Mouse (Mus musculus): ENCODE results near the gene Egfr. TPM values are rescaled to one million over a fixed set of nuclear protein-coding genes. Genes with fewer than 3 reads are reported as not detected.

The Egfr gene
- total and polyA plus RNA-seq, 2 experiments from 2014 or later = 6.6 to 15.3 TPM

DNA sequence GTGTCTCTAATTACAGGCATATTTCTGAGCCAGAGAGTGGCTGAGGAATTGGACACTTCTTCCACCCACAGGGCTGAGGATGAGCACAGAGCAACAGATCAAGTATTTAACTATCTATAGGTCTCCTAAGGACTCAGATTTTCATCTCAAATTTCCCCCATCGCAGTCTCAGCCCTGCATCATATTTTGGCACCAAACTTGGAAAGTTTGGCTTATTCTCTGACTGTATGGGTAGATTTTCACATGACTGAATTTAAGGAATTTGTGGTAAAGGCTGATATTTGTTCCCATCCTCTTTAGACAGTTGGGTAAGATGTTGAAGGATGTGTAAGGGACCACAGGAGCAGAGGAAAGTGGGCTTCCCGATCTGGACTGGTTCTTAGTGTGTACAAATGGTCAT lies 145.7 kb downstream of the Egfr start:
- DNase-seq (no peak), ATAC-seq (no peak)
- 87% methylated on average over 2 of the region's 2 CpGs for WGBS
- TF ChIP-seq CTCF (IDR thresholded peaks at IDR 0.05; ENCODE audit: low read depth) = no peak
- Histone ChIP-seq H3K4me3 (ENCODE audit: low read depth, low read length) (no peak overlapping the region), H3K27me3 (ENCODE audit: insufficient read depth, low read length) (no peaks in the 10 kb centered on the region), H3K9me3 (ENCODE audit: low read length) (no peaks in the 10 kb centered on the region), H3K4me2 (ENCODE audit: low read depth) (no peak overlapping the region), H3K27ac (ENCODE audit: low read depth, low read length) (no peak overlapping the region), H3K4me1 (ENCODE audit: insufficient read depth) (no peaks in the 10 kb centered on the region; the same call in 1 of the 2 replicates), H3K9ac (no peak overlapping the region), H3K36me3 (ENCODE audit: insufficient read depth) (no peaks in the 10 kb centered on the region)

DNA sequence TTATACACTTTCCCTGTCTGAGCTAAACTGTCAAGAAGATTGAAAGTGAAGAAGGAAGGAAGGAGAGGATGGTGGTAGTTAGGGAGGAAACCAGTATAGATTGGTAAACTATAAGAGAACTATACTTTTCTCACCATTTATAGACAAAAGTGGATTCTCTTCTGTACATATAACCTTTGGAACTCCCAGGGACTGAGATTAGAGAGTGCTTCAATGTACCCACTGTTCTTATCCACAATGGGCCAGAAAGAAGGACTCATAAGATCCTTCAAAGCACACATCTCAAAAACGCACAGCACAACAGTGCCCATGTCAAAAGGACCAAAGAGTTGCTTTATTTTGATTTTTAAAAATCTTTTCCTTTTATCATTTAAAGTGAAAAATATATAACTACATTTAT lies 148.2 kb downstream of the Egfr start:
- Histone ChIP-seq H3K9me3 (ENCODE audit: low read length) (no peaks in the 10 kb centered on the region), H3K9ac (no peak overlapping the region), H3K4me1 (ENCODE audit: insufficient read depth) (no peaks in the 10 kb centered on the region; the same call in 1 of the 2 replicates), H3K27ac (ENCODE audit: low read depth, low read length) (no peak overlapping the region), H3K4me2 (ENCODE audit: low read depth) (no peak overlapping the region), H3K36me3 (ENCODE audit: insufficient read depth) (no peaks in the 10 kb centered on the region), H3K27me3 (ENCODE audit: insufficient read depth, low read length) (no peaks in the 10 kb centered on the region), H3K4me3 (ENCODE audit: low read depth, low read length) (no peak overlapping the region)
- no peak for TF ChIP-seq CTCF (IDR thresholded peaks at IDR 0.05; ENCODE audit: low read depth)
- no peak for DNase-seq
- ATAC-seq = no peak
- WGBS = 81% methylated on average over 1 of the region's 1 CpGs

DNA sequence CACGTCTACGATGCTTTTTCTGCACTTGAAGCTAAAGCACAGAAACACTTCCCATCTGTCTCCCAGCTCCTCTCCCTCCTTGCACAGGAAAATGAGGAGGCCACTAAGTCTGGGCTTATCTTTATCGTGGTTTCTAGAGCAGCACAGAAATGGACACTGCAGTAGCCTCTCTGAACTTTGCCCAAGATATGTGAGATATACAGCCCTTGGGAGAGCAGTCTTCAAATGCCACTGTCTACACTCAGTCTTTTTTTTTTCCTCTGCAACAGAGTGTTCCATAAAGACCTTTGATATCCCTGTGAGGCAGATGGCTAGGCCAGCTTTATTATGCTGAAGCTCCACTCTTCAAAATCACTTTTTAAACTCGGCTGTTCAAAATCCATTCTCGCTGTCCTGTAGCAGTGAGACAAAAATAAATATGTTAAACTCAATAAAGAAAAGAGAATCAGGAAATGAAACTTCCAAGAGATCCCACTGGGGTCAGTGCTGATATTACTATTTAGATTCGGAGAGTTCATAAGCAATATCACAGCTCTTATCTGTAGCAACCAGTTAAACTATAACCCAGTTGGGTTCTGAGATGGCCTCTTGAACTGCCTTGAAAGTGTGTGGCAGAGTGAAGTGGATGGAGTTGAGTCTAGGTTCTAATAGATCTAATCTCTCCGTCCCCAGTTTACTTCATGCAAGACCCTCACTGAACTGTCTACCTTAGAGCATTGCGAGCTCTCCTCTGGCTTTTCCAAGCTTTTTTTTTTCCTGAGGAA lies 148.8 kb downstream of the Egfr start:
- H3K9ac ChIP-seq = no peak overlapping the region
- ATAC-seq (no peak), DNase-seq (no peak)
- no peak overlapping the region for H3K27ac ChIP-seq (ENCODE audit: low read depth, low read length)
- no peaks in the 10 kb centered on the region for H3K9me3 ChIP-seq (ENCODE audit: low read length)
- no peak for TF ChIP-seq CTCF (IDR thresholded peaks at IDR 0.05; ENCODE audit: low read depth)
- no peaks in the 10 kb centered on the region for H3K27me3 ChIP-seq (ENCODE audit: insufficient read depth, low read length)
- H3K4me3 ChIP-seq (ENCODE audit: low read depth, low read length) = no peak overlapping the region
- WGBS = 86% methylated on average over 8 of the region's 8 CpGs
- no peaks in the 10 kb centered on the region for H3K4me1 ChIP-seq (ENCODE audit: insufficient read depth)
- H3K4me2 ChIP-seq (ENCODE audit: low read depth) = no peak overlapping the region
- H3K36me3 ChIP-seq (ENCODE audit: insufficient read depth) = no peaks in the 10 kb centered on the region

DNA sequence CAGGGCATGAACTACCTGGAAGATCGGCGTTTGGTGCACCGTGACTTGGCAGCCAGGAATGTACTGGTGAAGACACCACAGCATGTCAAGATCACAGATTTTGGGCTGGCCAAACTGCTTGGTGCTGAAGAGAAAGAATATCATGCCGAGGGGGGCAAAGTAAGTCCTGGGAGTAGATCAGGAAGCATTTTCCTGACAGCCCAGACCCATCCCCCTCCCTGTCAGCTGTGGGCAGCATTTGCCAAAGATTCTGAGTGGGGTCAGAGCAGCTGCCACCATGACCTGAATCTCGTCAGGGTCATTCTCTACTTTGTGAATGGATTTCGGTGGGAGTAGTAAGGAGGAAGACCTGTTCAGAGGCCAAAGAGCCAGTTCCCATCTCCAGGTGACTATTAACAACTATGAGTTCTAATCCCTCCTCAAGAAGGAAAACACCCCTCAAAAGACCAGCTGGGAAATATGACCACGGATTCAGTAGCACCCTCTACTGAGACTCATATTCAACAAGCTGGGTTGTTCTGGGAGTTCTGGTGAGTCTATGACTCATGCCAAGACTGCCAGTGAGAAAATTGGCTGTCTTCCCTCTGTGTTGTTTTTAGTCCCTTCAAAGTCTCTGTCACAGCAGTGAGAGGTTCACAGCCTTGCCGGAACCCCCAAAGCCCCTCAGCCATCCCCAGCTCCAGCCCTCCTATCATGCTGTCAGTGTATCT lies 152.5 kb downstream of the Egfr start:
- Histone ChIP-seq H3K9me3 (ENCODE audit: low read length) (no peaks in the 10 kb centered on the region), H3K4me3 (ENCODE audit: low read depth, low read length) (no peak overlapping the region), H3K27ac (ENCODE audit: low read depth, low read length) (no peak overlapping the region), H3K9ac (no peak overlapping the region), H3K36me3 (ENCODE audit: insufficient read depth) (no peaks in the 10 kb centered on the region), H3K27me3 (ENCODE audit: insufficient read depth, low read length) (no peaks in the 10 kb centered on the region), H3K4me2 (ENCODE audit: low read depth) (no peak overlapping the region), H3K4me1 (ENCODE audit: insufficient read depth) (no peaks in the 10 kb centered on the region)
- WGBS = 77% methylated on average over 8 of the region's 8 CpGs
- no peak for DNase-seq
- ATAC-seq = peak; percentile 38
- TF ChIP-seq CTCF (IDR thresholded peaks at IDR 0.05; ENCODE audit: low read depth) = no peak

DNA sequence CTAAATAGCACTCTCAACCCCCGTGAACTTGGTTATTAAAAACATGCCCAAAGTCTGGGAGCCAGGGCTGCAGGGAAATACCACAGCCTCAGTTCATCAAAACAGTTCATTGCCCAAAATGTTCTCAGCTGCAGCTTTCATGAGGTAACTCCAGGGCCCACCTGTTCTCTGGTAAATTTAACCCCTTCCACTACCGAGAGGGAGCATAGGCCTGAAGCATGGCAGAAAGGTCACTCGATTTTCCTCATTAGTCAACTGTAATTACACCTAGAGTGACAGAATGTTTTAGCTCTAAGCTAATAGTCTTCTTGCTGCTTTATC lies 153.0 kb downstream of the Egfr start:
- 77% methylated on average over 3 of the region's 3 CpGs for WGBS
- TF ChIP-seq CTCF (IDR thresholded peaks at IDR 0.05; ENCODE audit: low read depth) = no peak
- Histone ChIP-seq H3K4me1 (ENCODE audit: insufficient read depth) (no peaks in the 10 kb centered on the region), H3K4me3 (ENCODE audit: low read depth, low read length) (no peak overlapping the region), H3K36me3 (ENCODE audit: insufficient read depth) (no peaks in the 10 kb centered on the region), H3K4me2 (ENCODE audit: low read depth) (no peak overlapping the region), H3K9me3 (ENCODE audit: low read length) (no peaks in the 10 kb centered on the region), H3K27me3 (ENCODE audit: insufficient read depth, low read length) (no peaks in the 10 kb centered on the region), H3K27ac (ENCODE audit: low read depth, low read length) (no peak overlapping the region), H3K9ac (no peak overlapping the region)
- DNase-seq (no peak), ATAC-seq (no peak)

DNA sequence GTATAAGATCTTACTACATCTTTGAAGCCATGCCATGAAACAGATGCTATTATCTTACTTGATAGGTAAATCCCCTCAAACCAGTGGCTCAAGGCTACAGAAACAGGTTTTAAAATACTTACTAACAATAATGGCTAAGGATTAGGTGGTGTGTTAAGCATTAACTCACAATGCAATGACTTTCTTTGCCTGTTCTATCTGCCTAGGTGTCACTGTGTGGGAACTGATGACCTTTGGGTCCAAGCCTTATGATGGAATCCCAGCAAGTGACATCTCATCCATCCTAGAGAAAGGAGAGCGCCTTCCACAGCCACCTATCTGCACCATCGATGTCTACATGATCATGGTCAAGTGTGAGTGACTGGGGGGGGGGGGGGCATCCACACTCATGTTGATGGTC lies 154.5 kb downstream of the Egfr start:
- 95% methylated on average over 2 of the region's 2 CpGs for WGBS

DNA sequence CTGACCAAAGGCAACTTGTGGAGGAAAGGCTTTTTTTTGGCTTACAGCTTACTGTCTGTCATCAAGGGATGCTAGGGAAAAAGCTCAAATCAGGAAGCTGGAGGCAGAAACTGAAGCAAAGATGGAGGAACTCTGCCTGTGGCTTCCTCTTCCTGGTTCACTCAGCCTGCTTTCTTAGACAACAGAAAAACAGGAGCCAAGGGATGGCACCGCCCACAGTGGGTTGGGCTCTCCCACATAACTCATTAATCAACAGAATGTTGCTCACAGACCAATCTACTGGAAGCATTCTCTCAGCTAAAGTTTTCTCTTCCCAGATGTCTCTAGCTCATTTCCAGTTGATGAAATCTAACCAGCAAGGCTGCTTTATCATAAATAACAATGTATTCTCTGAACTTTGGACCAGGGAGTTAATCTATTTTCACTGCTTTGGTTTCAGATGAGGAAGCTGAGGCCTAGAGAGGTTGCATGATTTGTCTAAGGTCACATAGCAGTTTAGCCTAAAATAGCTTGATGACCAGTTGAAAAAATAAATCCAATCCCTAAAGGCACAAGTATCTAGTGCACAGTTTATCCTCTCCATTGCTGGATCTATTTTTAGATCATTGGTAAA lies 155.6 kb downstream of the Egfr start:
- WGBS = 97% methylated on average over 1 of the region's 1 CpGs

More for the DNA sequence above, 154.5 kb downstream of the Egfr start:
- H3K4me1 ChIP-seq (ENCODE audit: insufficient read depth) = no peaks in the 10 kb centered on the region
- no peaks in the 10 kb centered on the region for H3K36me3 ChIP-seq (ENCODE audit: insufficient read depth)
- H3K27me3 ChIP-seq (ENCODE audit: insufficient read depth, low read length) = no peaks in the 10 kb centered on the region
- no peak overlapping the region for H3K9ac ChIP-seq
- ATAC-seq = no peak
- DNase-seq = no peak
- no peak overlapping the region for H3K4me3 ChIP-seq (ENCODE audit: low read depth, low read length)
- no peak overlapping the region for H3K27ac ChIP-seq (ENCODE audit: low read depth, low read length)
- no peak overlapping the region for H3K4me2 ChIP-seq (ENCODE audit: low read depth)
- TF ChIP-seq CTCF (IDR thresholded peaks at IDR 0.05; ENCODE audit: low read depth) = no peak
- H3K9me3 ChIP-seq (ENCODE audit: low read length) = no peaks in the 10 kb centered on the region

More for the DNA sequence above, 155.6 kb downstream of the Egfr start:
- H3K9me3 ChIP-seq (ENCODE audit: low read length) = no peaks in the 10 kb centered on the region
- H3K9ac ChIP-seq = no peak overlapping the region
- H3K4me1 ChIP-seq (ENCODE audit: insufficient read depth) = no peaks in the 10 kb centered on the region
- no peak overlapping the region for H3K27ac ChIP-seq (ENCODE audit: low read depth, low read length)
- no peak for DNase-seq
- H3K4me2 ChIP-seq (ENCODE audit: low read depth) = no peak overlapping the region
- no peak overlapping the region for H3K4me3 ChIP-seq (ENCODE audit: low read depth, low read length)
- no peaks in the 10 kb centered on the region for H3K36me3 ChIP-seq (ENCODE audit: insufficient read depth)
- no peak for TF ChIP-seq CTCF (IDR thresholded peaks at IDR 0.05; ENCODE audit: low read depth)
- ATAC-seq = no peak
- H3K27me3 ChIP-seq (ENCODE audit: insufficient read depth, low read length) = no peaks in the 10 kb centered on the region
